Comparison of ENCODE assay signal across 8 mouse cellular contexts in the genomic region with DNA sequence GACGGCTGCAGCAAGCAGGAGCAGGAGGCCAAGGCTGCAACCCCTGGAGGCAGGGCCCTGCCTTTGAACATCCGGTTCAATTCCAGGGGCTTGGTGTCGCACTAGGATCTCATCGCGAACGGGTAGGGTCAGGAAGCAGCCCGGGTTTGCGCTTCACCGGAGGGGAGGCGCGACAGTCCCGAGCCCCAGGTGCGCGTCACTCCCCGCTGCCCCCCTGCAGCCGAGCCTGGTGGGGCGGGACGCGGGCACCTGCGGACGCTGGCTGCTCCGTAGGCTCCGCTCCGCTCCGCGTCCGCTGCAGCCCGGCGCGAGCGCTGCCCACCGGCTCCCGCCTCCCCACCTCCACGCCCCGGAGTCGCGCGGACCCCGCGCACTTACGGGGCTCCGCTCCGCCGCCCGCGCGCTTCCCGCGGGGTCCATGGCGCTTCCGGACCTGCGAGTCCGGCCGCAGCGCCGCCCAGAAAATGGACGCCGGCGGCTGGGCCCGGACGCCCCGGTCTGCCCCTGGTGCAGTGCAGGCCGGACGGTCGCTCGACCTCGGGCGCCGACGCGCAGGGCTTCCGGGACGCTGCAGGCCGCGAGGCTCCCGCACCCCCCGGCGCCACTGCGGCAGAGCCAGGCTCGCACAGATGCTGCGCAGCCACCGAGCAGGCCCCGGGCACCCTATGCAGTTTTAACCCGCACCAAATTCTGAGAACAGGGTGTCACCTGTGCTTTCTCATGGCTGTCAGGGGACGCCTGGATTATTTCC. TPM values are rescaled to one million over a fixed set of nuclear protein-coding genes. Genes with fewer than 3 reads are reported as not detected.
A peak's percentile ranks its signal among the peaks of the same experiment; 100 is the strongest.
DNase-seq lines count a peak whose midpoint lies in the region; ATAC-seq and TF ChIP-seq lines count a peak whose summit lies in the region.

No protein-coding gene starts in this region.

- H3K36me3 ChIP-seq in intestine, postnatal 0 days (ENCODE audit: control insufficient read depth, insufficient read depth) = peaks cover 8% of the 10 kb centered on the region; the same call in 1 of the 2 replicates
- peaks cover 13% of the 10 kb centered on the region for H3K36me3 ChIP-seq in neural tube, embryonic 13.5 days
- H3K36me3 ChIP-seq in thymus, adult 2 months (ENCODE audit: control insufficient read depth, insufficient read depth, low read length) = no peaks in the 10 kb centered on the region

- peak overlapping the region; percentile 86 for H3K4me3 ChIP-seq in intestine, postnatal 0 days (ENCODE audit: low read depth, low read length)
- peak overlapping the region; percentile 63 for H3K4me3 ChIP-seq in neural tube, embryonic 13.5 days
- peak overlapping the region; percentile 77 for H3K4me3 ChIP-seq in thymus, adult 2 months (ENCODE audit: control insufficient read depth, insufficient read depth, low read length)

- TF ChIP-seq POLR2A in thymus, adult 2 months (IDR thresholded peaks at IDR 0.05; ENCODE audit: control insufficient read depth, extremely low read depth, insufficient read depth, low read length, poor library complexity) = peak; percentile 78

- peak overlapping the region; percentile 98 for H3K9ac ChIP-seq in intestine, postnatal 0 days (ENCODE audit: low read depth, low read length)
- H3K9ac ChIP-seq in neural tube, embryonic 13.5 days = peak overlapping the region; percentile 86

- no peaks in the 10 kb centered on the region for H3K27me3 ChIP-seq in intestine, postnatal 0 days (replicated peaks; ENCODE audit: control insufficient read depth, insufficient read depth, low read length)
- H3K27me3 ChIP-seq in neural tube, embryonic 13.5 days = no peaks in the 10 kb centered on the region
- H3K27me3 ChIP-seq in thymus, adult 2 months (ENCODE audit: control insufficient read depth, insufficient read depth, low read length) = no peaks in the 10 kb centered on the region

- peak overlapping the region; percentile 65 for H3K4me2 ChIP-seq in intestine, postnatal 0 days (replicated peaks; ENCODE audit: low read depth)
- peak overlapping the region; percentile 67 for H3K4me2 ChIP-seq in neural tube, embryonic 13.5 days

- no peaks in the 10 kb centered on the region for H3K9me3 ChIP-seq in intestine, postnatal 0 days (ENCODE audit: control insufficient read depth)
- no peaks in the 10 kb centered on the region for H3K9me3 ChIP-seq in neural tube, embryonic 13.5 days

- H3K4me1 ChIP-seq in intestine, postnatal 0 days (replicated peaks; ENCODE audit: control insufficient read depth, insufficient read depth, low read length) = 0 out of 2 replicates have a peak, but pooled peaks cover 2% of the 10 kb centered on the region
- peaks cover 52% of the 10 kb centered on the region for H3K4me1 ChIP-seq in neural tube, embryonic 13.5 days (replicated peaks)
- H3K4me1 ChIP-seq in thymus, adult 2 months (replicated peaks; ENCODE audit: control insufficient read depth, insufficient read depth, low read length) = peaks cover 9% of the 10 kb centered on the region

- peak; percentile 19; the same call in 1 of the 2 replicates for TF ChIP-seq CTCF in intestine, postnatal 0 days (IDR thresholded peaks at IDR 0.05; ENCODE audit: low read depth)
- no peak; the same call in 1 of the 2 replicates for TF ChIP-seq CTCF in thymus, adult 2 months (IDR thresholded peaks at IDR 0.05; ENCODE audit: borderline replicate concordance, control insufficient read depth, extremely low read depth, insufficient read depth, low read length, poor library complexity)

- peak overlapping the region; percentile 99 for H3K27ac ChIP-seq in intestine, postnatal 0 days (ENCODE audit: low read depth, low read length)
- H3K27ac ChIP-seq in neural tube, embryonic 13.5 days (replicated peaks) = peak overlapping the region; percentile 93
- peak overlapping the region; percentile 15 for H3K27ac ChIP-seq in thymus, adult 2 months (ENCODE audit: control insufficient read depth, insufficient read depth, low read length)

- DNase-seq in A20 (ENCODE audit: low read depth, low spot score) = peak; percentile 92
- peak; percentile 79 for DNase-seq in embryo, embryonic 10.5 days (ENCODE audit: low spot score)
- DNase-seq in heart, adult 11 months = peak; percentile 99
- peak; percentile 78 to 83 for DNase-seq in lung, adult 18-20 months
- DNase-seq in thymus, adult 2 months = peak; percentile 68

- ATAC-seq in activated CD4-positive, CD25-positive, alpha-beta regulatory T cell, adult 4 months = peak; percentile 83
- ATAC-seq in intestine, postnatal 0 days = peak; percentile 84
- peak; percentile 83 for ATAC-seq in neural tube, embryonic 13.5 days (ENCODE audit: low read depth)

- WGBS in intestine, postnatal 0 days = under 1% methylated on average over 75 of the region's 85 CpGs
- under 1% methylated on average over 85 of the region's 85 CpGs for WGBS in neural tube, embryonic 13.5 days
- 1% methylated on average over 84 of the region's 85 CpGs for WGBS in thymus, adult 2 months

RNA-seq across cellular contexts. Expression of a gene that starts 33.0 kb away (rescaled TPM):
- 10 to 100 TPM; 59.9 to 61.4 TPM for polyA plus RNA-seq in activated CD4-positive, CD25-positive, alpha-beta regulatory T cell, adult 4 months (2017; shearing (Covaris generic))
- 18.5 and 20.8 TPM in 2 replicates for polyA plus RNA-seq in intestine, postnatal 0 days (2015; fragmentation: Nextera tagmentation; extraction: Ambion mirVana)
- polyA plus RNA-seq in neural tube, embryonic 13.5 days (2015; fragmentation: Nextera tagmentation; extraction: Ambion mirVana) = 38.5 and 41.3 TPM in 2 replicates
- 7.2 and 9.1 TPM in 2 replicates for polyA plus RNA-seq in thymus, adult 2 months (2012; rRNA removed)

Comparison
In these comparisons a context has a peak if more than half of its experiments do, and no peak if none do; other contexts are left out.
1. Peak in every context shown above with its lines: DNase-seq, ATAC-seq, H3K4me3 ChIP-seq and H3K27ac ChIP-seq.
2. H3K27ac ChIP-seq: peak in every context shown above with its lines; median percentile 99 in intestine, postnatal 0 days; 93 in neural tube, embryonic 13.5 days; 15 in thymus, adult 2 months.